Mouse (Mus musculus) testis, adult 10 weeks (tissue): Measurements from ENCODE around the gene Zswim5. TPM values are rescaled to one million over a fixed set of nuclear protein-coding genes. Genes with fewer than 3 reads are reported as not detected.

ENCODE experiments used
- polyA plus RNA-seq: library from polyadenylated mRNA; stranded (reverse); fragments of 350-450 nt; fragmentation: Illumina TruSeq; extraction: RNeasy Lipid Tissue Mini Kit (QIAGEN cat#74804); gene quantifications from one replicate; pipeline ENCODE4 v1.2.3, GENCODE M21; 2014; ENCODE audit warnings: low read depth, low replicate concordance

Zswim5 gene
- polyA plus RNA-seq, result 3.1 TPM

DNA sequence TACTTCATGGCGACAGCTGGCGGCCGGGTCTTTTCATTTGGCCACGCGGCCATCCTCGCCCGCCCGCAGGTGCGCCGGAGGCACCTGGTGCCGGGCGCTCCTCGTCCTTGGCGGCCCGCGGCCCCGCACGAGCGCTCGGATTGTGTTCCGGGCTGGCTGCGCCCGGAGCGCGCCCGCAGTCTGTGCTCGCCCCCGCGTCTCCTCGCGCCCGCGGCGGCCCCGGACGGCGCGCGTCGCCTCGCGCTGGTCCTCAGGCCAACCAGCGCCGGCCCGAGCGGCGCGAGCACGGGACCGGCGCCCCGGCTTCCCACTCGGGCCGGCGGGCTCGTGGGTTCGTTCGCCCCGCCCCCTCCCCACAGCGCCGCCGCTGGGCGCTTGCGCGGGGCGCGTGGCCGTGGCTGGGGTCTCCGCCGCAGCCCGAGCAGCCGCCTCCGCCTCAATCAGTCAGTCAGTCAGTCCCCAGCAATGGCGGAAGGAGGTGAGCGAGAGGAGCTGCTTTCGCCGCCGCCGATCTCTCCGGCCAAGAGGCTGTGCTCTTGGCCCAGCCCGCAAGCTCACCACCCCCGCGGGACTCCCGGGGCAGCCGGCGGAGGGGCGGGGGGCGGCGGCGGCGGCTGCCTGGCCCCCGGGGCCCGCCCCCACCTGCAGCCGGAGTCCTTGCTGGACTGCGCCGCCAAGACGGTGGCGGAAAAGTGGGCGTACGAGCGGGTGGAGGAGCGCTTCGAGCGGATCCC is at the start of gene Zswim5:
TSS of gene Zswim5 (plus strand) at position 382 of the 734 bp plus-strand sequence.

DNA sequence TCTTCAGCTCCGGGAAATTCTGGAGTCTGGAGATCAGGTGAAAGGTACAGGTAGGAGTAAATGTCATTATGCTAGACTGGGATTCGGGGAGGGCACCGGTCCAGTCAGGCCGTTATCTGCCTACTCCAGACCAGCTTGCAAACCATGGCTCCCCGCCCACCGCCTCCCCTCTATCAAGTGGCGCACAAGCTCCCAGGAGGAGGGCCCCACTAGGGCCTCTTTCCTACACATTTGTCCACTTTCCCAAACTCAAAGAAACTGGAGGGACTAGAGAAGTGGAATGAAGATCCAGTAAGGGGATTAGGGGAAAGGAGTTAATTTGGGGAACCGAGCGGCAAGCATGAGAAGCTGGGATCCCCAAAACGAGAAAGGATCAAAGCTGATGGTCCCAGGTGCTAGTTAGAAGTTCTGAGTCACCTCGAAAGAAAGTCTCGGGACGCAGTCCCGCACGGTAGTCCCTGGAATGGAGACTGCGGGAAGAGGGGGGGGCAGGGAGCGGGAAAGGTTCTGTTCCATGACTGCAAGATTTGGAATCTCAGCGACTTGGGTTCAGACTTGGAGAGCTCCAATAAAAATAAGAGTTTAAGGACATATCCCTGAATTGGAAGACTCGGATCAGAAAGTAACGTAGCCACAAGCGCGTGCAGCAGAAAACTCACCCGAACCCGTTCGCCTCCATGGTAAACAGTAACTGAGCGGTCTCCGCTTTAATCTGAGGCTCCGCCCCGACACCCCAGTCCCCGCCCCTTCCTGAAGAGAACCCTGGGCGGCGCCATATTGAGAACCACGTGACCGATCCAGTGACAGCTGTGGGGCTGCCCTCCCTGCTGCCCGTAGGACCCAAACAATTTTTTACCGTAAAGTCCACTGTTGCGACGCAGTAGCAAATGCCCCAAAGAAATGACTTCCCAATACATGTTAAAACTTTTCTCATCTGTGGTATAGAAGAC is 116.8 kb downstream of the Zswim5 start, which contains the start of gene Urod:
TSS of gene Urod (minus strand) at position 742 of the 950 bp plus-strand sequence.

DNA sequence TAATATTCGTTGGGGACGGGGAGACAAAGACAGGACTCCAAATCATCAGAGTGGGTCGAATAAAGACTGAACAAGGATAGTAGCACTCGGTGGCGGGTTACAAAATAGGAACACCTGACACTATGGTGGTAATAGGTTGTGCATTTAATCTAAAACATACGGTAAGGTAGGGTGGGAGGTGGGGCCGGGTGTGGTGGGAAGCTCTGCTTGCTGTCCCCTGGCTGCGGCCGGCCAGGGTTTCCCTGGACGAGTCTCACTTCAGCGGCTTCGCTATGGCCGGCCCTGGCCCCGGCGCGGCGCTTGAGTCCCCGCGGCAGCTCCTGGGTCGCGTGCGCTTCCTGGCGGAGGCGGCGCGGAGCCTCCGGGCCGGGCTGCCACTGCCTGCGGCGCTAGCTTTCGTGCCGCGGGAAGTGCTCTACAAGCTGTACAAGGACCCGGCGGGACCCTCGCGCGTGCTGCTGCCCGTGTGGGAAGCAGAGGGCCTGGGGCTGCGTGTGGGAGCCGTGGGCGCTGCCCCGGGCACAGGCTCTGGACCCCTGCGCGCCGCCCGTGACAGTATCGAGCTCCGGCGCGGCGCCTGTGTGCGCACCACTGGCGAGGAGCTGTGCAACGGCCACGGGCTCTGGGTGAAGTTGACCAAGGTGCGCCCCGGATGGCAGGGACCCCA is 118.1 kb downstream of the Zswim5 start, which contains the start of gene Hectd3:
TSS of gene Hectd3 (plus strand) at position 187 of the 667 bp plus-strand sequence.

DNA sequence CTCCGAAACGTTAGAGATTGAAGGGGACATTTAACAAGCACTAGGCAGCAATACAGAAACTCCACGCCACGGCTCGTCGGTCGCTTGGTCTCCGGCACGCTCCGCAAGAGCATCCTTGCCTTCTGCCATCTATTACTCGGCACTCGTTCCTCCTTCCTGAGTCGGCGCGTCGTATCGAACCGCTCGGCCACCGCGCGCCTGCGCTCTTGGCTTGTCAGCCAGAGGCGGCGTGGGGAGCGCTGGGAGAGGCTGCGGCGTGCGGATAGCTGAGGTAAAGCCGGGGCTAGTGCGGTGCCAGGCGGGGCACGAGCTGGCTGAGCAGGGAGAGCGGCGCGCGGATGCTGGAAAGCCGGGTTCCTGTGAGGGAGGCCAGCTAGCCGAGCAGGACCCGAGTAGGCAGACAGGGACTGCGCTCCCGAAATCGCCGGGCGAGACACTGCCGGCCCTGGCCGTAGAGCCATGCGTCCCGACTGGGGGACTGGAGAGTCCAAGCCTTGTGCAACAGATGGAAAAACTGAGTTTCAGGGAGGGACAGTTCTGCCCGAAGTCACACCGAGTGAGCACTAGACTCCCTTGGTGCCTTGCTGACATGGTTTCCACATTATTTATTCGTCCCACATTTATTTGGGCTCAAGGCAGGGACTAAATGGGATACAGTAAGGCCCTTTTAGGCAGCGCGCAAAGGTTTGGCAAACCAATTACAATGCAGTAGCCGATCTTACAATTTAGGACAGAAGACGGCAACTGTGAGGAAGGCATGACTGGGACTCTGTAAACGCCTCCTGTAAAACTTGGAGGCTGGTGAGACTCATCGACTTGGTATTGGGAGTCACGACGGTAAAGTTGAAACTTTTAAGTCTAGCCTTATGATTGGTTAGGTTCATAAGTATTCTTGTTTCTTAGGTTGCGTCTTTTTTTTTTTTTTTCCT is 142.3 kb downstream of the Zswim5 start, which contains the start of gene Eif2b3:
TSS of gene Eif2b3 (plus strand) at position 197 of the 929 bp plus-strand sequence.

Other genes with a start within 250 kb of the Zswim5 start
- 1,868 TPM for gene Nasp, start 249.4 kb upstream of the Zswim5 start, polyA plus RNA-seq
- gene Akr1a1, start 225.7 kb upstream of the Zswim5 start, polyA plus RNA-seq, result 112 TPM
- 511 TPM for gene Prdx1, start 191.8 kb upstream of the Zswim5 start, polyA plus RNA-seq
- gene Mmachc, start 169.0 kb upstream of the Zswim5 start, polyA plus RNA-seq, result 27.0 TPM
- gene Ccdc163, start 168.9 kb upstream of the Zswim5 start, polyA plus RNA-seq, result 93.6 TPM
- gene Tesk2, start 156.4 kb upstream of the Zswim5 start, polyA plus RNA-seq, result 24.2 TPM
- 9.3 TPM for gene Toe1, start 69.7 kb upstream of the Zswim5 start, polyA plus RNA-seq
- gene Mutyh, start 69.7 kb upstream of the Zswim5 start, polyA plus RNA-seq, result 1.1 TPM
- 0.29 TPM for gene Hpdl, start 55.7 kb upstream of the Zswim5 start, polyA plus RNA-seq
- 2.9 TPM for gene Urod, start 117.0 kb downstream of the Zswim5 start, polyA plus RNA-seq
- 2.4 TPM for gene Hectd3, start 117.9 kb downstream of the Zswim5 start, polyA plus RNA-seq
- 16.7 TPM for gene Eif2b3, start 142.0 kb downstream of the Zswim5 start, polyA plus RNA-seq
- 0.48 TPM for gene Ptch2, start 218.7 kb downstream of the Zswim5 start, polyA plus RNA-seq
- gene Btbd19, start 248.3 kb downstream of the Zswim5 start, polyA plus RNA-seq, result 0.36 TPM
- gene Tctex1d4, start 249.4 kb downstream of the Zswim5 start, polyA plus RNA-seq, result not detected